Mouse (Mus musculus) myocyte (in vitro differentiated cells): ENCODE measurements around the gene Trim54.

Source experiments
- CEBPB ChIP-seq: IDR thresholded peaks from 2 replicates; pipeline ENCODE4 v1.6.1; 2011; ENCODE audit warnings: mild to moderate bottlenecking, moderate library complexity; ENCODE audit not compliant: poor library complexity, insufficient read depth, severe bottlenecking
- E2F4 ChIP-seq: IDR thresholded peaks from one replicate; pipeline ENCODE4 v1.6.1; 2011; ENCODE audit warnings: mild to moderate bottlenecking, control low read depth, moderate library complexity; ENCODE audit not compliant: insufficient read depth
- MAX ChIP-seq: IDR thresholded peaks from one replicate; pipeline ENCODE4 v1.6.1; 2011; ENCODE audit warnings: low read depth, mild to moderate bottlenecking, control low read depth
- MYOD1 ChIP-seq, 3 experiments: IDR thresholded peaks; one replicate each; pipeline ENCODE4 v1.6.1; 2011; ENCODE audit warnings: control low read depth in 2 of 3, low read depth in 2 of 3, mild to moderate bottlenecking in 2 of 3, moderate library complexity in 1 of 3; ENCODE audit not compliant: insufficient read length in 2 of 3, control insufficient read depth in 1 of 3
- POLR2A ChIP-seq: IDR thresholded peaks from one replicate; pipeline ENCODE4 v1.6.1; 2011; ENCODE audit warnings: low read depth, mild to moderate bottlenecking, control low read depth, moderate library complexity; ENCODE audit not compliant: insufficient read length
- POLR2AphosphoS2 ChIP-seq: IDR thresholded peaks from one replicate; pipeline ENCODE4 v1.6.1; 2011; ENCODE audit warnings: low read depth, control low read depth; ENCODE audit not compliant: insufficient read length
- TCF12 ChIP-seq: IDR thresholded peaks from one replicate; pipeline ENCODE4 v1.6.1; 2011; ENCODE audit warnings: mild to moderate bottlenecking, control low read depth; ENCODE audit not compliant: poor library complexity, insufficient read depth, severe bottlenecking
- USF1 ChIP-seq: IDR thresholded peaks from one replicate; pipeline ENCODE4 v1.6.1; 2011; ENCODE audit warnings: low read depth, mild to moderate bottlenecking, control low read depth, moderate library complexity

DNA sequence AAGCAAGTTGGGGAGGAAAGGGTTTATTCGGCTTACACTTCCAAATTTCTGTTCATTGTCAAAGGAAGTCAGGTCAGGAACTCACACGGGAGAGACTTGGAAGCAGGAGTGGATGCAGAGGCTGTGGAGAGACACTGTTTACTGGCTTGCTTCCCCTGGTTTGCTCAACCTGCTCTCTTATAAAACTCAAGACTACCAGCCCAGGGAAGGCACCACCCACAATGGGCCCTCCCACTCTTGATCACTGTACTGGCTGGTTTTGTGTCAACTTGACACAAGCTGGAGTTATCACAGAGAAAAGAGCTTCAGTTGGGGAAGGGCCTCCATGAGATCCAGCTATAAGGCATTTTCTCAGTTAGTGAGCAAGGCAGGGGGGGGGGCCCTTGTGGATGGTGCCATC lies 45.5 kb upstream of the Trim54 start:
- TF ChIP-seq TCF12 (no peak), E2F4 (no peak), POLR2AphosphoS2 (no peak), POLR2A (no peak), MAX (no peak), USF1 (no peak), CEBPB (no peak), MYOD1 (IDR thresholded peaks at IDR 0.05; ENCODE audit: control insufficient read depth in 1 of 3, insufficient read length in 2 of 3, low read depth in 2 of 3) (no peak)
